Mouse (Mus musculus) forebrain, embryonic 13.5 days (tissue): ENCODE results near the gene Lipn. TPM values are rescaled to one million over a fixed set of nuclear protein-coding genes. Genes with fewer than 3 reads are reported as not detected.

Experiments used
- ATAC-seq: fragments of 200-750 bp; cut with Nextera tagmentation; 2 replicates; pipeline ENCODE4 v1.8.0; 2017
- H3K27ac ChIP-seq: fragments of 300-500 bp; sonication (generic); 2 replicates; pipeline ENCODE4 v1.5.1; 2015; ENCODE audit warnings: inconsistent platforms, mild to moderate bottlenecking, moderate library complexity
- H3K27me3 ChIP-seq: fragments of 300-500 bp; sonication (generic); 2 replicates; pipeline ENCODE4 v1.6.1; 2015; ENCODE audit warnings: mild to moderate bottlenecking, inconsistent platforms
- H3K36me3 ChIP-seq: fragments of 300-500 bp; sonication (generic); 2 replicates; pipeline ENCODE4 v1.6.1; 2015; ENCODE audit warnings: mild to moderate bottlenecking, inconsistent platforms; ENCODE audit not compliant: poor library complexity, severe bottlenecking
- H3K4me1 ChIP-seq: fragments of 300-500 bp; sonication (generic); 2 replicates; pipeline ENCODE4 v1.6.1; 2015; ENCODE audit warnings: inconsistent platforms
- H3K4me2 ChIP-seq: fragments of 300-500 bp; sonication (generic); 2 replicates; pipeline ENCODE4 v1.6.1; 2015; ENCODE audit warnings: inconsistent platforms, mild to moderate bottlenecking, moderate library complexity
- H3K4me3 ChIP-seq: fragments of 300-500 bp; sonication (generic); 2 replicates; pipeline ENCODE4 v1.5.1; 2015; ENCODE audit warnings: mild to moderate bottlenecking, inconsistent platforms
- H3K9ac ChIP-seq: fragments of 300-500 bp; sonication (generic); 2 replicates; pipeline ENCODE4 v1.6.1; 2015; ENCODE audit warnings: mild to moderate bottlenecking, inconsistent platforms
- H3K9me3 ChIP-seq: fragments of 300-500 bp; sonication (generic); replicated peaks from 2 replicates; pipeline ENCODE4 v1.6.1; 2016; ENCODE audit warnings: inconsistent platforms
- WGBS: fragments of 180-500 bp; shearing (Covaris S2); methylation state at CpG from one replicate; pipeline ENCODE4 v1.1.7; 2015; 5-methylcytosine and 5-hydroxymethylcytosine counted together
- microRNA-seq: library from miRNA; unstranded; fragments of <30 nt; microRNA quantifications from one replicate; pipeline ENCODE4, GENCODE M21; 2016
- polyA plus RNA-seq: library from polyadenylated mRNA; unstranded; fragments of >200 nt; fragmentation: Nextera tagmentation; extraction: Ambion mirVana; gene quantifications from 2 replicates; pipeline ENCODE4 v1.2.1, GENCODE M21; 2015

Gene Lipn
- polyA plus RNA-seq, 1 experiment from 2014 or later, result not detected

DNA sequence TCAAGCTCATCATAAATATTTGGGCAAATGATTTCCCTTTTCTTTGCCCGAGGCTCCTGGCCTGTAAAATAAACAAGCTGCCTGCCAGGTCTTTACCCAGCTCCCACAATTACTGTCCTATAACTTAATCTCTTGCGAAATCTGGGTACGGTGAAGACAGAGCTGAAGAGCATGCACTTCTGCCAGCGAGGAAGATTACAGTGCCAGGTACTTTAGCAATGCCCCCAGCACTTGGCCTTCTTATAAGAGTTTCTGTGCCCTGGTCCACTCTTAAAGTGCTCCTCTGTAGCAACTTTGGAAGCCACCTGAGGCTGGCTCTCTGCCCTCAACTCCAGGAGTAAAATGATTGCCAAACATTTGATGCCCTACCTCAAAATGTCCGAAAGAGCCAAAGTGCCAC is 28.2 kb downstream of the Lipn start:
- Histone ChIP-seq H3K4me2 (no peak overlapping the region), H3K9ac (no peak overlapping the region), H3K27me3 (no peaks in the 10 kb centered on the region), H3K9me3 (no peaks in the 10 kb centered on the region), H3K27ac (no peak overlapping the region), H3K4me1 (no peaks in the 10 kb centered on the region), H3K36me3 (no peaks in the 10 kb centered on the region), H3K4me3 (no peak overlapping the region)
- no peak for ATAC-seq
- 90% methylated on average over 5 of the region's 5 CpGs for WGBS

DNA sequence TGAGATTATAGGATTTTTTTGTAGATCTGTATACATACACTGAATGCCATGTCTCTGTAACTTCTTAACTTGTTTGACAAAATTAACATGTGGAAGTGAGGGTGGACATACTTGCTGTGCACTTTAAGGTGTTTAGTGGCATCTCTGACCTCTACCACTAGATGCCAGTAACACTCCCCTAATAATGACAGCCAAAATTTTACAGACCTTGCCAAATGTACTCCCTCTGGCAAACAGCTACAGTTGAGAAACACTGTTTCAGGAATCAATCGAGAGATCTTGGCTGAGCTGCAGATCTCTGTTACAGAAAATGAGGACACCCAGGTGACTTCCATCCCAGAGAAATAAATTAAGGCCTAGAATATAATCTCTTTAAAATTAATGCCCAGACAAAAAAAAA is 29.1 kb downstream of the Lipn start:
- Histone ChIP-seq H3K9ac (no peak overlapping the region), H3K4me1 (no peaks in the 10 kb centered on the region), H3K27ac (no peak overlapping the region), H3K36me3 (no peaks in the 10 kb centered on the region), H3K27me3 (no peaks in the 10 kb centered on the region), H3K9me3 (no peaks in the 10 kb centered on the region), H3K4me2 (no peak overlapping the region), H3K4me3 (no peak overlapping the region)
- no peak for ATAC-seq
- WGBS, result 85% methylated on average over 1 of the region's 1 CpGs

DNA sequence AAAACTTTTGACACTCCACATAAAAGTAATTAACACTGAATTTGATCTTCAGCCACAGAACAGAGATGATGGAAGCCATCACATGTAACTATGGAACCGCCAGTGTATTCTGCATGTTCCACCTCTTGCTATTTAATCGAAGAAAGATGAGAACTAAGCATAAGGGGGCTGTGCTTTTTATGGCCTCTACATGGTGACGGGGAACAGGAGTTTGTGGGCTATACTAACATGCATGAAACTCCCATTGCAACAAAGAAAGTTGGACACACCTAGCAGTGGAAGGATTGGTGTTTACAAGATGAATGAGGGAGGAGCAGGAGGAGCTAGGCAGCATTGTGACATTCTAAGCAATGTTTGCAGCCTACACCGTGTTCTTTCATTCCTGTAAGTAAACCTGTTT is 33.5 kb downstream of the Lipn start, which contains the start of gene Lipm:
TSS of gene Lipm (plus strand) at position 301 of the 400 bp plus-strand sequence.
- Histone ChIP-seq H3K9ac (no peak within 1 kb of the TSS), H3K4me3 (no peak within 1 kb of the TSS), H3K4me1 (no peaks in the 10 kb centered on the region), H3K4me2 (no peak within 1 kb of the TSS), H3K27me3 (no peaks in the 10 kb centered on the region), H3K36me3 (no peaks in the 10 kb centered on the region), H3K27ac (no peak within 1 kb of the TSS), H3K9me3 (no peaks in the 10 kb centered on the region)
- 89% methylated on average over 4 of the region's 4 CpGs for WGBS
- ATAC-seq, result no peak

DNA sequence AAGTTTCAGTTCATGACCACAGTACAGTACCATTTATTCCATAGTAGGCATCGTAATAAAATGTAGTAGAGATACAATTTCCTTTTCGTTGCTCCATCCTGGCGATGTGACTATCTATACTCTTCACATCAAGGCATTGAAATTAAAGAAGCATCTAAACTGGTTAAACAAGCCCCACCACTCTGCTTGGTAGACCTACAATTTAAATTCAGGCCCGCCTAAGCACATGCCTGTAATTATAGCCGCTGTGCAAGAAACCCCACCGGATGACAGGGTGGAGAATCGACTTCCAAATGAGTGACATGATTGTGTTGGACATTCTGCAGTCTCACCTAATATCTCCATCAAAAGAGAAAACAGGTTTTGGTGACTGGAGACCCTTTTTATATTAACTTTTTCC is 34.7 kb downstream of the Lipn start:
- Histone ChIP-seq H3K4me2 (no peak overlapping the region), H3K9me3 (no peaks in the 10 kb centered on the region), H3K4me3 (no peak overlapping the region), H3K9ac (no peak overlapping the region), H3K27me3 (no peaks in the 10 kb centered on the region), H3K27ac (no peak overlapping the region), H3K36me3 (no peaks in the 10 kb centered on the region), H3K4me1 (no peaks in the 10 kb centered on the region)
- WGBS, result 88% methylated on average over 7 of the region's 7 CpGs
- no peak for ATAC-seq

DNA sequence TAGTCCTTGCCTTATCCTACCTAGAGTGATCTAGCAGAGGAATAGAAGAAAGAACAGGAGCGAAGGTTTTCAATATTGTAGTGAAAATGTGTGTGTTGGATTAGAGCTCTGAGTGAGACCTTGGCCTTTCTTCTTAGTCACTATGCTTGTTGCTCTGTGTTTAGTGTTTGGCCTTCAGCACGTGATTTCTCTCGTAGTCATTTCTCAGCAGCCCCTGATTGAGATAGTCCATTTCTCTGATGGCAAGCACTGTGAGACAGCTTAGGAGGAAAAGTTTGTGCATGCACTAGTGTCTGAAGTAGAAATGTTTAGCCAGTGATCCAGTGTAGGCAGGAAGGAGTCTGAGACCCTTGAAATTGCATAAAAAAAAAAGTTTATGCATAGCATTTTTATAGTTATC is 37.7 kb downstream of the Lipn start:
- 92% methylated on average over 3 of the region's 3 CpGs for WGBS

DNA sequence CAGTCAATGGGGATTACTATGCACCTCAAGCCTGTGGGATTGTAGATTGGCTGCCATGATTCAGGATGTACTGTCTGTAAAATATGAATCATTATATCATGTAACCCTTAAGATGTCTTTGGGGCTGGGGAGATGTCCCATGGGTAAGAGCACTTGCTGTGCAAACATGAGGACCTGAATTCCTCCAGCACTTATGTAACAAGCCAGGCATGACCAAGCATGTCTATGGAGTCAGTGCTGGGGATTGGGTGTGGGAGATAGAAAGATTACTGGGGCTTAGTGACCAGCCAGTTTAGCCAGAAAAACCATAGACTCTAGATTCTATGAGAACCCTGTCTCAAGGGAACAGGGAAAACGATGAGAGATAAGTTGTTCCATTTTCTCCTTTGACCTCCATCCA is 51.9 kb downstream of the Lipn start:
- no peaks in the 10 kb centered on the region for H3K27me3 ChIP-seq
- H3K4me2 ChIP-seq, result no peak overlapping the region
- no peak overlapping the region for H3K27ac ChIP-seq
- H3K9me3 ChIP-seq, result no peaks in the 10 kb centered on the region
- no peaks in the 10 kb centered on the region for H3K36me3 ChIP-seq
- H3K9ac ChIP-seq, result no peak overlapping the region
- no peaks in the 10 kb centered on the region for H3K4me1 ChIP-seq
- whole genome bisulfite sequencing, result 87% methylated on average over 1 of the region's 1 CpGs
- ATAC-seq, result no peak
- H3K4me3 ChIP-seq, result no peak overlapping the region

More for the DNA sequence above, 37.7 kb downstream of the Lipn start:
- no peak overlapping the region for H3K4me2 ChIP-seq
- no peaks in the 10 kb centered on the region for H3K9me3 ChIP-seq
- H3K4me1 ChIP-seq, result no peaks in the 10 kb centered on the region
- no peak overlapping the region for H3K9ac ChIP-seq
- H3K27ac ChIP-seq, result no peak overlapping the region
- no peaks in the 10 kb centered on the region for H3K27me3 ChIP-seq
- H3K4me3 ChIP-seq, result no peak overlapping the region
- no peaks in the 10 kb centered on the region for H3K36me3 ChIP-seq
- no peak for ATAC-seq

DNA sequence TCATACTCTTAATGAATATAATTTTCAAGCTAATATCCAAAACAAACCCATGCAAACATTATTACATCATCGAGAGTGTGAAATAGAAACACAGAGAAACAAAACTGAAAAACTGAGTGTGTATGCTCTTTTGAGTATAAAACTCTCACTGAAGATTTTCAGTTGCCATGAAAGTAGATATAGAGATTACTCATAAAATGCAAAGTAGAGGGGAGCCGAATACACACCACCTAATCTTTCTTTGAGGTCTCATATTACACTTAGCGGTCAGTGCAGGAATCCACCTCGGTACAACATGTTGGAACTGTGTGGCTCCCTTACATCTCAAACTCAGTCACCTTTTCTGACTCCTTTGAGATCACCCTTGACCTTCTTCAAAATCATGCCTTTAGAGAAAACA is 52.5 kb downstream of the Lipn start:
- Histone ChIP-seq H3K27me3 (no peaks in the 10 kb centered on the region), H3K4me1 (no peaks in the 10 kb centered on the region), H3K36me3 (no peaks in the 10 kb centered on the region), H3K9me3 (no peaks in the 10 kb centered on the region), H3K4me3 (no peak overlapping the region), H3K27ac (no peak overlapping the region), H3K4me2 (no peak overlapping the region), H3K9ac (no peak overlapping the region)
- no peak for ATAC-seq
- 91% methylated on average over 4 of the region's 4 CpGs for WGBS

DNA sequence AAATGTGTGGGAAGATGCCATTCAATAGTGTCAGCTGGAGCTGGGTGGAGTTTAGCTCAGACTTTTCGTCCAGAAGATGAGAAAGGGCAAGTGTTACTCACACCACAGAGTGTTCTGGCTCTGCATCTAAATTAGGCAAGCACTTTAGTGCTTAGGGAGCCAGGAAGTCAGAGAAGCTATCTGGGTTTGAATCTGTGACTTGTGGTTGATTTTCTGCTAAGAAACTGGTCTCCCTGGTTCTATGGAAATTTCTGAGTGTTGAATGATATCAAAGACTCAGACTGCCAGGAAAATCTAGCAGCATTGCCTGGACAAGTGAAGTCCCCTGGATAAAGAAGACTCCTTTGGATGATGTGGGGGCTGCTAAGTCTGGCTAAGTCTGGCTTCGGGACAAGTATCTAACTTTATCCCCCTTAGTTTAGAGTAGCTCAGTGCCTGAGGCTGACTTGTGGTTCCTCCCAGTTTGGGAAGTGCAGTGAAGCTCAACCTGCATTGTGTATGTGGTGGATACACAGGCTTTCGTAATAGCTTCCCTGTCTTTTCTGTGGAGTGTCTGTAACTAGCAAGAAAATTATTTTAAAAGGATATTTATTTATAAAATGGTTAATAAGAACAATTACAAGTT is 53.1 kb downstream of the Lipn start:
- no peak overlapping the region for H3K4me2 ChIP-seq
- 76% methylated on average over 3 of the region's 3 CpGs for WGBS

More for the DNA sequence above, 53.1 kb downstream of the Lipn start:
- ATAC-seq, result no peak
- Histone ChIP-seq H3K4me1 (no peaks in the 10 kb centered on the region), H3K4me3 (no peak overlapping the region), H3K9me3 (no peaks in the 10 kb centered on the region), H3K36me3 (no peaks in the 10 kb centered on the region), H3K27me3 (no peaks in the 10 kb centered on the region), H3K9ac (no peak overlapping the region), H3K27ac (no peak overlapping the region)

Small RNA genes lying within 50 kb of the gene (microRNA-seq; reads per million reads assigned to microRNA genes)
- gene Gm23334, result not detected

Other genes with a start within 250 kb of the Lipn start
- gene Lipf, start 106.2 kb upstream of the Lipn start, polyA plus RNA-seq, result not detected in 2 replicates
- not detected in 2 replicates for gene Lipk, start 59.1 kb upstream of the Lipn start, polyA plus RNA-seq
- not detected in 2 replicates for gene Lipm, start 33.6 kb downstream of the Lipn start, polyA plus RNA-seq
- not detected in 2 replicates for gene Ankrd22, start 98.7 kb downstream of the Lipn start, polyA plus RNA-seq
- gene Stambpl1, start 124.9 kb downstream of the Lipn start, polyA plus RNA-seq, result 2.9 and 3.8 TPM in 2 replicates
- 4.4 and 6.2 TPM in 2 replicates for gene Acta2, start 188.2 kb downstream of the Lipn start, polyA plus RNA-seq
- gene Fas, start 223.3 kb downstream of the Lipn start, polyA plus RNA-seq, result 0.19 and 0.40 TPM in 2 replicates